Mouse (Mus musculus): ENCODE data around the gene Ifna5.

The Ifna5 gene

GRCm38 (mm10) chr4:88865011-88865569 is 29.8 kb downstream of the Ifna5 start:
- no peak for DNase-seq

GRCm38 (mm10) chr4:88867366-88867925 is 32.1 kb downstream of the Ifna5 start:
- DNase-seq = peak; percentile 60

- no peak for DNase-seq
Observed at GRCm38 (mm10) chr4:88867926-88868911, 32.9 kb downstream of the Ifna5 start.

- peak; percentile 10 for DNase-seq
Observed at GRCm38 (mm10) chr4:88872691-88873090, 37.4 kb downstream of the Ifna5 start.

- DNase-seq = no peak
Observed at GRCm38 (mm10) chr4:88875435-88876095, 40.2 kb downstream of the Ifna5 start.

- no peak for DNase-seq
Observed at GRCm38 (mm10) chr4:88876520-88876919, 41.2 kb downstream of the Ifna5 start.

DNA sequence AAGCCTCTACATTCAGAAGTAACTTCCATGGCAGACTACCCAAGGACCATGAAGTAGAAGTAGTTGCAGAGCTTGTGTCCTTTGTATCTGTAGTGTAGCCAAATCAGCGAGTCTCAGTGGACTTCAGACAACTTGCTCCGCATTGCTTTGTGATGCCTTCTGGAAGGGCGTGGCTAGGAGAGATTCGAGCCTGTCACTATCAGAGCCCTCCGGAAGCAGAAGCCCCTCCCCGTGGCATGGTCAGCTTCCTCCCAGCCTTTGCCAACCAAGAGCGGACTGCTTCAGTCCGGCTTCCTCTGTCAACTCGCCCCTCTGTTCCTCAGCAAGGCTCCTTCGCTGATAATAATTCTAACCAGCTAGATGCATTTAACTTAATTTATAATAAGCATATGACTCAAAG is 42.9 kb downstream of the Ifna5 start:
- no peak for DNase-seq

DNA sequence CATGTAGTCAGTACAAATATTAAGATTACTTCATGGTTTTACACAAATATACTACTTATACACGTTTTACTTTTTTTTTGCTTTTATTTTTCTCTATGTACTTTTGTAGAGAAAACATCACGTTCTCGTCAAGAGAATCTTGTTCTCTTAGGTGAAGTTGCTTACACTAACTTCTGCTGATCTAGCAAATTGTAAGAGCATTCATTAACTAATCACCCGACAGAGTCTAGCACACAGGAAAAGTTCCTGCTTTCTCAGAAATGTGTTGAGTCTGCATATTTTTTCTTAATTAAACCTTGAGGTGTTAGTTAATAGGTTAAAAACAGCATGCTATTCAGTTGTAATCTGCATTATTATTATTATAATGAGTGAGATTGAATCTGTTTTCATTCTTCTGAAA is 43.4 kb downstream of the Ifna5 start:
- DNase-seq = no peak

DNA sequence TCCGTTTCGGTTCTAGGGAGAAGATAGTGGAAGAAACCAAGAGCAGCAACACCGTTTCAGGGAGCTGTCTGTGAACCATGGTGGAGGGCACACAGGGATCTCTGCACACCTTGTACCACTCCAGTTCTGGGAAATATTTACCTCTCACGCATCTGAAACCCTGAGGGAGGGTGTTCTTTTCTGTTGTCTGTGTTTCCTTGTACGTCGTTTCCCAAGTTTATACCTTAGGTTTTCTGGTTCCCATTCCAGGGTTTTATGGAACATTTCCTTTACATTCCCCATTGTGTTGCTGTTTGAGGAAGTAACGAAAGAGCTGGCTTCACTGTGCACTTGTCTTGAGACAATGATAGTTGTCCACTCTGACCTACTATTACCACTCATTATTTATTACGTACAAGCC is 44.8 kb downstream of the Ifna5 start, which contains the start of gene Ifne:
TSS of gene Ifne (minus strand) at position 101 of the 400 bp plus-strand sequence.
- no peak for DNase-seq

All from cerebellum, adult 8-10 months (tissue).